Mouse (Mus musculus) left cerebral cortex, adult 9 months (tissue): ENCODE data around the gene Fam107a.

ENCODE experiments used
- DNase-seq, 2 experiments: peaks; one replicate each; pipeline ENCODE4 v3.0.0; 2022; ENCODE audit warnings: low spot score in 2 of 2

Gene Fam107a

DNA sequence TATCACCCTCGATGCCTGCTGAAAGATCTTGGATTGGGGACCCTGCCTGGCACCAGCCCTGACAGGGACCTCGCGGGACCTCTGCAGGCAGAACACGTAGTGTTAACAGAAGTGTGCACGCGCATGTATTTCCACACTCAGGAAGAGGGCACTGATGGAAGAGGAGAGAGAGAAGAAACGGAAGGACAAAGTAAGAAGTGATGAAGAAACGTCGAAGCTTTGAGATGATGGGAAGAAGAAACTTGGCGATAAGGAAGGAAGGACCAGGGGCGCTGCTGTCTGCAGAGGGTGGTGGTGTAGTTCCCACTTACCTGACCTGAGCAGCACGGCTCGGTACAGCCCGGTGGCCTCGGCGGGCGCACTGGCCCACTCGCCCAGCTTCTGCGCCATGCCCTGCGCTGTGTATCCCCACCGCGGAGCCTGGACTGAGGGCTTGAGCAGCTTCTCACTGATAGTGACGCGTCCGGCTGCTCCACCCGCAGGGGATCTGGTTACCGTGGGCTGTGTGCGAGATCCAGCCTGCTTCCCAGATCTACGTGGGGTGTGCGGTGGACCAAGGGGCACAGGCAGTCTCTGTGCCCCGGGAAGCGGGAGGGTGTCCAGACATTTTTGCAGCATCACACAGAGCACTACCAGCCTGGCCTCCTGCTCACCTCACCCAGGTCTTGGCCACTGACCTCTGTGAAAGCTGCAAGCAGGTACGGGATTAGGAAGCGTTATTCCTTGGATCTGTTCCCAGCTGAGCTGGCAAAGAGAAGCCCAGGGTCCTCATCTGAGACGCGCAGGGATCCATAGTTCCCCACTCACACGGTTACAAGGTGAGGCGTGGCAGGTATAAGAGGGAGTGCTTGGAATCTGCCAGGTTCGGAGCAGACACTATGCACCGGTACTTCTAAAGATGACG lies at the start of gene Fam107a:
Gene Fam107a (minus strand): TSS at position 830 of the 904 bp plus-strand sequence.
- no peak for DNase-seq

DNA sequence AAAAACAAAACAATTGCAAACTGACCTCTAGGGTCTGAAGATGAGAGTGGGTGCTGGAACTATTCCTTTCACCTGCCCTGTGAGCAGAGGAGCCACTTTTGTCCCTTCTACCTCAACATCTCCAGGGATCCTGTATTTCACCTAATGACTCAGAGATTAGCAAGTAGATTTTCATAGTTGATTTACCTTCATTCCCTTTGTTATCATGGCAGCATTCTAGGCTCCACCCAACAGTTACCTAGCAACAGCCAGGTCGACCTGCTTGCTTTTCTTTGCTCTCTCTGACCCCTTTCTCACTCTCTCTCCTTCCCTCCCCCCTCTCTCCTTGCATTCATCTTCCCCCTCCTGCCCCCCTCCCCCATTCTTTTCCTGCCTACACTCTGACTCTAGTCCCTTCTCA lies 49.3 kb upstream of the Fam107a start:
- no peak for DNase-seq

DNA sequence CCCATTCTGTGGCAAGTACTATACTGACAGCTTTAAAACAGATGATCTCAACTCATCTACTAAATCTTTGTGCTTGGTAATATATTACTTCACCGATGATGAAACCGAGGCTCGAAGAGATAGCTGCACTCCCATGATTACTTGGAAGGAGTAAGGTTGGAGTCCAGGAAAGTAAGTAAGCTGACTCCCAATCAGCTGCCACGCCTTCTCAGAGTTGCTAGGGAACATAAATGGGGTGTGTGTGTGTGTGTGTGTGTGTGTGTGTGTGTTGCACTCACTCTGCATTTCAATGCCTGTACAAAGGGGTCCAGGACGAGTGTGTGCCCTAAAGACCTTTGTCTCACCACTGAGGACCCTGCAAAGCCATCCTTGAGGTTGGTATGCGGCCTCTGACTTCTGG lies 48.0 kb upstream of the Fam107a start:
- no peak for DNase-seq

DNA sequence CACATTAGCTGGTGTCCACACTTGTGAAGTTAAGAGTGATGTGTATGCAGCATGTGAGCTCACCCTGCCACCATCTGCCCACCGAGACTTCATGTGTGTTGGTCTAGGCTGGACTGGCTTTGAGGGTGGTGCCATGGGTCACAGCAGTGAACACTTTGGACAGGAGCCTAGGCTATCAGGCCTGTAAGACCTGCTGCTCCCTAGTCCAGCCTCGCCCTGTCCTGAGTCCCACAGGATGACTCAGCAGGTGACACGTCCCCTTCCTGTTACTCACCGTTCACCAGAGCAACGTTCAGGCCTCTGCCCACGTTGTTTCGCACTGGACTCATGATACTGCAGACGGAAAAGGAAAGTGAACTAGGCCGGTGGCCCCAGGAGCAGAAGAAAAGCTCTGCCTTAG lies 39.0 kb upstream of the Fam107a start:
- DNase-seq: no peak

DNA sequence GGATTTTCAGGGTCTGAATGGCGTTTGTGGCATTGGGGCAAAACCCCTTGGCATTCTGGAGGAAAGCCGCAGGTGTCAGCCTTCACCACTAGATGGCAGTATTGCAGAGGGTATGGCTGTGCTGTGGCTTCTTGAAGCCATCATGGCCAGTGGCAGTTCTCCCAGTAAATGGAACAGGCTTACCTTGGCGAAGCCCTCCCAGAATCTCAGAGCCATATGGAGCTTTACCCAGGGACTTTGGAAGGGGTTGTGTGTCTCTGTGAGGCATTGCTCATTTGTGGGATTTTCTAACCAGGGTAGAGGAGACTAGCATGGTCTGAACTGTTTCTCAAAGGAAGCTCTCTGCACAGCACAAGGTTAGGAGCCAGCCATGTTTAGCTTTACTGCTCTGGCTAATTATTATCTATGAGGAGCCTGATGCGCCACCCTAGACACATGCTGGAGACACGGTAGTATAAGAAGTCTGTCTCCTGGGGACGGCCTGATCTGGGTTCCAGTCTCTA lies 38.2 kb upstream of the Fam107a start:
- peak in 1 of 2 experiments; percentile 81 for DNase-seq

DNA sequence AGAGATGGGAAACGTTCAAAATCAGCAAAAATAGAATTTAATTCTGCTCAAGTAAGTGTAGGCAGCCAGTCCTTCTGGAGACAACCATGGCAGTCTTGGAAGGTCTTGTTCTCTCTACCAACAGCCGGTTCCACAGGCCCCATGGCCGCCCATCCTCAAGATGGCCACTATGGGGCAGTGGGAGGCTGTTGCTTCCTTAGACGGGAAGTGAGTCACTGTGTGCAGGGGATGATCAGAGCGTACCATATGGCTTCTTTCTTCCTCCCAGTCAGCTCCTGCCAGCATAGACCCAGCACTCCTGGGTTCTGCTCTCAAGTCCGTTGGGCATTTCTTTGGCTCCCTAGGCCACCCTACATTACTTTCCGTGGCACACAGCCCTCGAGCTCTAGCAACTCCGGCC lies 31.1 kb upstream of the Fam107a start:
- no peak for DNase-seq

DNA sequence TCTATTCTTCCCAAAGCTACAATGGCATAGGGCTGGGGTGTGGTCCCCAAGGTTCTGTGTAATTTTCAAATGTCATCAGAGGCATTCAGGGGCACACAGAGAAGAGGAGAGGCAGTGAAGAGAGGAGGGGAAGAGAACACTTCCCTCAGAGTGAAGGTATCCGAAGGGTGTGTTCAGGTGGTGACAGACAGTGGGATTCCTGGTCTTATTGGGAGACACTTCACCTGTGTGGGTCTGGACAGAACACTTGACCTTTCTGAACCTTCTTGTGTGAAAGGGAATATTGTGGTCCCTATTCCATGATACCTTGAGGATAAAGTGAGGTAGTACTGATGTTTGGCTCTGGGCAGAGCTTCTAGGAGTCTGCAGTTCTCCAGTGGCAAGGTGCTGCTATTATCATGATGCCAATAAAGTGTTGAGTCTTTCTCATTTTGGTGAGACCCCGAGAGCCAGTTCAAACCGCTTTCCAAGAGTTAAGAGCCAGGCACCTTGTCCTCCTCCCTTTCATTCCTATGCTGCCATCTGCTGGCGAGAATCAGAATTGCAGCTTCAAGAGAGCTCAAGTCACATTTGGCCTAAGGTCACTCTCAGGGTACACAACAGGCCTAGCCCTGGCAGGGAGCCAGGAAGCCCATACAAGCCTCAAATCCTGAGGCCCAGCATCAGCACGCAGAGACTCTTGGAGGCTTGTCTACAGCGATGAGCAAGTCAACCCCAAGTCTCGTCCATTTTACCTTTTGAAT lies 28.6 kb upstream of the Fam107a start:
- DNase-seq: peak; percentile 47 to 90

DNA sequence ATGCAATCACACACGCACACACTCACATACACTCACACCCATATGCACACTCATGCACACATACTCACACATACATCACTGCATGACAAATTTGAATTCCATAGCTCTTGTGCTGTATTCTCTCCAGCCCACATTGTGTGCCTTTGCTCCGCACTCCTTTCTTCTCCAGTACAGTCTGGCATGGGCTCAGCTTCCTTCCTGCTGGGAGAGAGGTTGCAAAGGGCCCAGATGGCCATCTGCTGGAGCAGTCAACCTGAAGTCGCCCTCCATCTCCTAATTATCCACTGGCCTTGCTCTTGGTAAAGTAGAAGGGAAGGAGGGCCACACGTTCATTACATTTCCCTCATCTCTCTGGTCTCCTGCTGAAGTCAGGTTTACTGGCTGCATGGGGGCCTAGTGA lies 27.7 kb upstream of the Fam107a start:
- no peak for DNase-seq

DNA sequence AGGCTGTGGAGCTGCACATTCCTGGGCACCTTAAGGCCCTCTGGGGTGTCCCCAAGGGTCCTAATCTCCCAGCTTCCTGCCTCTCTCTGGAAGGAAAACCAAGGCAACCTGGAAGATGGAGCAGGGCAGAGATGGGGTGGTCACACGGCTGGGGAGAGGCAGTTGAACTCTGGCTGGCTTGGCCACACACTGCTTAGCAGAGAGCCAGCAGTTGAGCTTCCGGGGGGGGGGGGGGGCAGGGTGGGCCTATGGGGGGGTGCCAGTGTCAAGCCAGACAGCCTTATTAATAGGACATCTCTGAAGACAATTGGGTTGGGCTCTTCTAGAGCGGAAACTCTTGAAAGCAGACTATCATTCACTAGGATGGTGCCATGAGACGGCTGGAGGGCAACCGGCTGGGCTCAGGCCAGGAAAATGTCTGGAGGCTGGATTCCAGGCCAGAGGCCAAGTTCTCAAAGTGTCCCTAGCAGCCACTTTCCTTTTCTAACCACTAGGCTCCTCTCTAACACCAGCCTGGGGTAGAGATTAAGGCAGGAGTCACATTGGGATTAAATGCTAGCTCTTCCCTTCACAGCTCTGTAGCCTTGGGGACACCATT lies 24.8 kb upstream of the Fam107a start:
- no peak for DNase-seq

DNA sequence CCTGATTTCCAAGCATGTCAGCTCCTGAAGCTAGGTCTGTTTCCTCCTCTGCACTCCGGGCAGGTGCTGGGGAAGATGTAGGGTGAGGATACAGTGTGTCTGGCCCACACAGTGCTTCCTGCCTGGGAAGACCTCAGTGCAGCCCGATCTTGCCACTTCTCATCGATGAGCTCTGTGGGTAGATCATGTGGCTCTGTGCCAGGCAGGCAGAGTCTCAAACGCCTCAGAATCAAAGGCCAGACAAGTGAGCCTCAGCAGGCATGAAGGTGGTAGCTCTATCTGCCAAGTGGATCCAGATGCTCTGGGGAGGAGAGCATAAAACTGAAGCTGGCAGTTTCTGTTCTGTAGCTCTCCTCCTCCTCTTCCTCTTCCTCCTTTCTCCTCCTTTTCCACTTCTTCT lies 22.4 kb upstream of the Fam107a start:
- DNase-seq: no peak

DNA sequence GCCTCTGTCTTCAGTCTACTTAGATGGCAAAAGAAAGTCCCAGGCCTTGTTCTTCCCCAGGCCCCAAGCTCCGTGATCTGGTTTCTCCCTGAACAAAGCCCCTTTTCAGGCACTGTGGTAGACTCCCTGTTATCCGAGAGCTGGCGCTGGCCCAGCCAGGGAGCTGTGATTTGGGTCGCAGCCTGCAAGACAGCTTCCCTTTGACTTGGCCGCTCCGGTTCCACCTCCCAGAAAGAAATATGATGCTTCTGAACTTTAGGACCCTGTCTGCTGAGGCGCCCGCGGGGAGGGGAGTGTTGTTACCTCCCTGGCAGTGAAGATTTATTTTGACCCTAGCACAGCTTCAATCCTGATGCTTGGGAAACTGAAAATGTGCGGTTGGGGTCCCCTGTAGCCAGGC lies 18.1 kb upstream of the Fam107a start:
- no peak for DNase-seq

DNA sequence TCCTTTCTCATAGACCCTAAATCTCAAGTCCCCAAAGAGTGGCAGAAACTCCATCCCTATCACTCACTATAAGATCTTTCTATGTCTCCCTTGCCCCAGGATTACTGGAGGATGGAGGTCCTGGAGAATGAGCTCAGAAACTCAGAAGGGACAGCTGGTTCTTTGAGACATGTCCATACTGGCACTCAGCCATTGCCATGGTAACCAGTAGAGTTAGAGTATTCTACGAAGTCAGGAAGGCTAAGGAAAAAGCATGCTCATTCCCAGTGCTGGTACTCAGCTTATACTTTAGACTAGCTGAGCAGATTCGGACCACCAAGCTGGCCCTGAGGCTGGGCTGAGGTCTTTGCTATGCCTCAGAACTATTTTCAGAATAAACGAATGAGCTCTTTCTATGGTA lies 16.7 kb upstream of the Fam107a start:
- DNase-seq: no peak

DNA sequence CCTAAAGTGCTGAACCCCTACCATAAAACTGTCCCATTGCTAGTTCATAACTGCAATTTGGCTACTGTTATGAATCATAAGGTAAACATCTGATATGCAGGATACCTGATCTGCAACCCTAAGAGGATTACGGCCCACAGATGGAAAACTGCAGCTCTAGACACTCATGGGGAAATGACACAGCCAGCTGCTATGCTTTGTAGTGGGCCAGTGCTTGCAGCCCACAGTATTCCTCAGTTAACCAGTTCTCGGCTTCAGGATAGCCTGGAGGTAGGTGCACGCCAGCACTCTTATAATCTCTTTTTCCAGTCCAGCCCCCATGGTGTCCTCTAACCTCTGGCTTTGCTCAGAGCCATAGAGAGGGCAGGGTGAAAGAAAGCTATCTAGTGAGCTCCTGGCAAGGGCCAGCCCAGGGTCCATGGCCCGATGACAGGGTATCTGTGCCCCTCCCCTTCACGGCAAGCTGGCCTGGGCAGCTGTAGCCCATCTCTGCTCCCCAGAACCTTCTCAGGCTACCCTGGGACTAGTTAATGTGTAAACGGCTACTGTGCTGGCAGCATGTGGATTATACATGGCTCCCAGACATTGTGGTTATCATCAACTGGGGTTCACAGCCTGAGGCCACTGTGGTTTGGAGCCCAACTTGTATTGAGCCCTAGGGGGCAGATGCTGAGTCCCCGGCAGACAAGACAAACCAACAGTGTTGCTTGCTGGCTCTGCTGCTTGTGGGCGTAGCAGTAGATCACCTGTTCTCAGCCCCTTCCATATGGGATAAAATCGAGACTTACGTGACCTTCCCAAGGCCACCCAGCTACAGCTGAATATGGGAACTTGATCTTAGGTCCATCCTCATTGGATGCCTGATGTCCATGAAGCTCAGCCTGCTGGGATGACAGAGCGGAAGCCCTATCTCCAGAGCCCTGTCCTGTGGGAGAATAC lies 14.8 kb upstream of the Fam107a start:
- no peak for DNase-seq

DNA sequence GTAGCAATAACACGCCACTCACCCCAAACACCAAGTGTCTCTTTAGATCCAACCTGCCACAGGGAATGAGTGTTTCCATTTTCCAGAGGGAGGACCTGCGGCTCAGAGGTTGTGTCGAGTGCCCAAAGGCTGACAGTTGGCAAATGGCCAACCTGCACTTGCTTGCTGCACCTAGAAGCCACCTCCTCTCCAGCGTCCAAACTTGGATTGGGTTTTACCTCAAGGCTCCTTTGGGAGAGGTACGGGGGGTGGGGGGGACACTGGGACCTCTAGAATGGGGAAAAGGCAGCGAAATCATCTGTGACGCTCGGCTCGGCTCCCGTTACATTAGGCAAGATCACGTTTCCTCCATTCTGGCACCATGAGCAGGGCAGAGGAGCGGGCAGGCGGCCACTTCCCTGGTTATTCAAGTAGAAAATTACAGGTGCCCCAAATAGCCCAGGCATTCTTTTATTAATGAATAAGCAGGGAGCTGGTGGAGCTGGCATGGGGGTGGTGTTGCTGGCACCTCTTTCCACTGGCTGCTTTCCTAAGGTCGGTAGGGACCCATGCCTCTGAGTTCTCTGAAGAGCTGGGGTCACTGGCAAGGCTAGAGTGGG lies 13.6 kb upstream of the Fam107a start:
- no peak for DNase-seq

DNA sequence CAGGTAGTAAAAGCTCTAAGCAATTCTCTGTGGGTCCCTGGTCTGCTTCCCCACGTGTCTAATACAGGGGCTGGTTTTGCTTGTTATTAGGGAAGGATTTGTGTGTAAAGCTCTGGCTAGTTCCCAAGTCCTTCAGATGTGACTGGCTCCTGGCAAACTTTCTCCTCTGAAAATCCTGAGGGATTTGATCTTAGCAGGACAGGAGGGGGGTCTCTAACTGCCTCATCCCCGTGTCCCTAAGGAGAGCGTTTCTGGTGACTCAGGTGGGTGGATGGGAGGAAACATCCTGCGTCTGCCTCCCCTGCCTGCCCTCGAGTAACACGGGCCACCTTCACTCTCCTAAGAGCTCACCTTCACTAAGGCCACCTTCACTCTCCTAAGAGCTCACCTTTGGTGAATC lies 12.6 kb upstream of the Fam107a start:
- DNase-seq: no peak

DNA sequence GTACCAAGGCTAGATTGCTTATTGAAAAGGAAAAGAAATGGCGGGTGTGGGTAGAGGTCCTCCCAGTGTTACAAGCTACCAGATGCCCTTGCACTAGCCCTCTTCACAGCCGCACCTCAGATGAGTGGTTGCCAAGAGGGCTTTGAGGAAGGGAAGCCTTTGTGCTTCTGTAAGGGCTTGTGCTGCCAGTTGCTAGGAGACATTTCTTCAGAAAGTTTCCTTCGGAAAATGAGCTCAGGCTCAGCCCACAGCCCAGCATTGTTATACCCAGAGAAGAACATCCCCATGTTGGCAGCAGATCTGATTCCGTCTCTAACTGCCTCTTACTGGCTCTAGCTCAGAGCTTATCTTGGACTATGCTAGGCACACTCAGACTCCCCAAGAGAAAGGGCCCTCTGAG lies 11.7 kb upstream of the Fam107a start:
- DNase-seq: no peak

DNA sequence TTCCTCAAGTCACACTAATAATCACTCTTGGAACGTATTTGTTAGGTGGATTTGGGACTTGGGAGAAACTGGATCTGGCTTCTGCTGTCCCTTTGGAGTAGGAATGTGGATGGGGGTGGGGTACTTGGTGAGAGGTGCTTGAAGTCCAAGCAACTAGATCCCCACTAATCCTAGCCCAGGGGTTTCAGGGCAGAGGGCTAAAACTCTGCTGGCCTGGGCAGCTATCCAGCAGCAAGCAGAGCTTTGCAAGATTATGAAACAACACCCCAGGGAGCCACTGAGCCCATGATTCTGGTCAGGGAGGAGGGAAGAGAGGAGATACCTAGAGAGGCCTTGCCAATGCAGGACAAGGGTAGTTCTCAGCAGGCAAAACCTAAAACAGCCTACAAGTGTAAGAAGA lies 9.5 kb upstream of the Fam107a start:
- no peak for DNase-seq

DNA sequence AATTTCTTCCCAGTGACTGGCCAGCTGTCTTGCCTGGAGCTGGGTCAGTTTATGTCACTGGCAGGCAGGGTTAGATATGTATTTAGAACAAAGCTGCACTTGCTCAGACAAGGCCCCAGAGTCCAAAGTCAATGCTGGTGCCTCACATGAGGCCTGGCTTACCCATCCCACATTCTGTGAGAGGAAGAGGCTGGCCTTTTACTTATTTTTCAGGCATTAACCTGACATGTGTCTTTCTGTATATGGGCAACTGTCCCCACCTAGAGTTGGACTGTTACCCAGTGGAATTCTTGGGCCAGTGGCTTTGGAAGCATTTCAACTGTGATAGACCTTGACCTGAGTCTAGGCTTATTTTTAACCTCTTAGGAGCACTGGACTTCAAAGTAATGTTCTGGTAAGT lies 9.1 kb upstream of the Fam107a start:
- DNase-seq: no peak

DNA sequence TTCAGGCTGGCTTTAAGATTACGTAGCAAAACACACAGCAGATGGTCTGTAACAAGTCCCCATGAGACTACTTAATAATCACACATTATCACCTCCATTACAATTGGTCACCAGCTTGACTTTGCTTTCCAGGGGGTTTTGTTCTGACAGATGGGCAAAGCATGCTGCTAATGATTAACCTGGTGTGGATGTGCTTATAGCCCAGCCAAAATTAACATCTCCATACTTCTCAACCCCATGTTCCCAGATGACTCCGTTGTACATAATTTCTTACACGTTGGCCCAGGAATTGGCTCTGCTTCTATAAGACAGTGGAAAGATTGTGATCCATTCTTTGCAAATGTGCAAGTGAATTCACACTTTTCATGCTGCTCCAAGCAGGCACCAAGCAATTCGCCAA lies 7.9 kb upstream of the Fam107a start:
- DNase-seq: no peak

DNA sequence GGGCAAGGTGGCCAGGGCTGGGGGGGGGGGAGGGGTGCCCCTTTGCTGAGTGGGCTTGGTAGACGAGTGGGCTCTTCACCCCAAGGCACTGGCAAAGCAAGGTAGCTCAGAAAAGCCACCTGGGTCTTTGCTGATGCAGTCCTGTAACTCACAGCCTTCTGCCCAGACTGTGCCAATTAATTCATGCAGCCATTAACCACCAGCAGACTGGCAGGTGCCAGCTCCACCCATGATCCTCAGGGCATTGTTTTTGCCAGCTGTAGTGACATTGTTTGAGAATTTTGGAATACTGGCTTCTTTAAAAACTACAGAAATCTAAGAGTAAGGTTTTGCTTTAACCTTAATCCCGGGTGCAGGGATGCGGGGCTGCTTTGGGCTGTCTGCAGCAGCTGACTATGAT lies 2.7 kb upstream of the Fam107a start:
- DNase-seq: no peak
